Mouse (Mus musculus) neutrophil, adult 5-6 weeks (primary cell): ENCODE measurements at regions not wholly inside any gene's neighbourhood (a gene's known extent, or its start where the extent isn't known, plus 50 kb on each side); places are given as distances from the start of the nearest gene placed in this dataset.

Experiments
- ATAC-seq: fragments of 151-379, 151-347 bp; 2 replicates; pipeline ENCODE4 v1.8.0; 2017; ENCODE audit warnings: mild to moderate bottlenecking, moderate TSS enrichment; ENCODE audit not compliant: insufficient number of reproducible peaks, poor library complexity, low FRiP score, severe bottlenecking; ENCODE audit errors: extremely low read depth

DNA sequence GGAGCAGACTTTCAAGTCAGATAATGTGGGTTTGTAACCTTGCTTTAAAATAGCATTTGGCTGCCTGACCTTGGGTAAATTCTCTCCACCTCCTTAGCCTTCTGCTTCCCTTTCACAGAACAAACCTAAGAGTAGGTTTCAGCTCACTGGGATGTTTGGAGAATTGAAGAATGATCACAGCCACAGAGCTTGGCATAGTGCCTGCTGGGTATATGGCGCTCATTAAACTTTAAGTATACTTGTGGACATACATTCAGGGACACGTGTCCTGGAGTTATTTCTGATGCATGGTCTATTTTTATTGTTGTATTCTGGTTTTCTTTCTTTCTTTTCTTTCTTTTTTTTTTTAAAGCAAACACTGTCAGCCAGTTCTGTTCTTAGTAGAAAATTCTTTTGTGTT, 104.4 kb upstream of the Smim23 start:
- no peak for ATAC-seq

GRCm38 (mm10) chr11:32925421-32926271, 101.2 kb upstream of the Smim23 start:
- no peak for ATAC-seq

DNA sequence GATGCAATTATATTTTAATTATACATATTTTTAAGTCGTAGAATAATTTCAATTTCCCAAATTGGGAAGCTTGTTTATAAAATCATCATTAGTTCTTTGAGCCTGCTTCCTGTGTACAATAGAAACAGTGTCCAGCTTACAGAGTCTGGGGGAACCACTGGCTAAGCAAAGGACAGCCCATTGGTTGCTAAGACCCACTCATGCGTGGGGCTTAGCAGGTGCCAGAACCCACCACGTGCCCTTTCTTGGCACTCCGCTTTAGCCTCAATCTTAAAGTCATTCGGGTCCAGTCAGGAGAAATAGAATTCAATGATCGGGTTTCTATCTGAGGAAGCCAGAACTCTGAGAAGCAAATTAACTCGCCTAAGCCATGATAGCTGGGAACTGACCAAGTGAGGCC, 100.5 kb upstream of the Smim23 start:
- ATAC-seq: no peak

- ATAC-seq: no peak
Measured at GRCm38 (mm10) chr11:32913071-32913470, 88.7 kb upstream of the Smim23 start.

- no peak for ATAC-seq
Measured at GRCm38 (mm10) chr11:32911791-32912190, 87.4 kb upstream of the Smim23 start.

DNA sequence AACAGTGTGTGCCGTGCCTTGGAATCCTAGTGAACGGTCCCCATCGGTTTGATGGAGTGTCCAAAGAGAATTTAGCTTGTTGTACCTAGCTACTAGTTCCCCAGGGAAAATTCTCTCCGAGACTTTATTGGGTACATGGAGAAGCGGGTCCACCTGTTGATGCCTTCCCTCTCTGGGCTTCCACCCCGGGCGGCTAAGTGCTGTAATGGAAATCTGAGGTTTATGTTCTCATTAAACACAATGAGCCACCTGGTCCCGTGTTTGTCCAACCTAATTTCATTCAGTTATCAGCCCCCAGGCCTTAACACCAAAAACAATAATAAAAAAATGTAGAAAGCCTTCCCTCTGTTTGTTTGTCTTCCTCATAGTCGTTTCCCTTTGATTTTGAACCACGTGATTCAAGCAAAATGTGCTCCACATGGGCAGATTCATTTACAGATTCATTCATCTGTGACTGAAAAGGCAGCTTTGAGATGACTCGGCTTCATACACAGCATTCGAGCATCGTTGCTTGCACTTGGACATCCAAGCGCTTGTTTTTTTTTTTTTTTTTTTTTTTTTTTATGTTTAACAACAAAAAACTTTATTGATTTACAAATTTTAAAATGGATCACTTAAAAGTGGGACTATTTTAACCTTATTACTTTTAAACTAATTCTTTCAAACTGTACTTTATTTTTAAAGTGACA, 84.5 kb upstream of the Smim23 start:
- ATAC-seq: no peak

DNA sequence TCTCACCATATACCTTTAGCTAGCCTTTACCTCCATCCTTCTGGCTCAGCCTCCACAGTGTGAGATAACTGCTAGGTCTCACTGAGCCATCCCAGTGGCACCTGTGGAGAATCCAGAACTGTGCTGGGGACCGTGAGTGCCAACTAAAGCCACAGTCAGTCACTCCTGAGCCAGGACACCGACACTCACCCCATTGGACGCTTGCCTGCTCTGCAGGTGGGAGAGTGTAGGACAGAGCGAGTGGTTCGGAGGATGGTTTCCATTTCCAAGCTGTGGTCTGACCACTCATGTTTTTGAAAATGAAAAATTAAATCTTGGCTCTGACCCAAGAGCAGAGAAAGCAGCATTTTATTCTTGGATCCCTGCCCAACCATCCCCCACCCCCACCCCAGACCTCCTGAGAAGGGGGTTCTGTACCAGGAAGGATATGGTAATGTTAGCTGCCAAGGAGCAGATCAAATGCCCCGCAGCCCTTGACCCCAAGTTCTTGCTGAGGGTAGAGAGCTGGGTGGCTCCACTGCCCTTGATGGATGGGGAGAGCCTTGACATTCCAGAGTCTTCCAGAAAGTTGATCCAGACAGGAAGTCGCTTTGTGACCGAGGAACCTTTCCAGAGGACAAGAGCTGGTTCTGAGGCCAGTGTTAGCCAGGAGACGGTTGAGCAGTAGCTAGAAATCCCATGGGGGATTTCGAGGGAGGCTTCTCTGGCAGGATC, 83.3 kb upstream of the Smim23 start:
- 0 out of 2 replicates have a peak, but pooled peaks have one; percentile 4 for ATAC-seq

DNA sequence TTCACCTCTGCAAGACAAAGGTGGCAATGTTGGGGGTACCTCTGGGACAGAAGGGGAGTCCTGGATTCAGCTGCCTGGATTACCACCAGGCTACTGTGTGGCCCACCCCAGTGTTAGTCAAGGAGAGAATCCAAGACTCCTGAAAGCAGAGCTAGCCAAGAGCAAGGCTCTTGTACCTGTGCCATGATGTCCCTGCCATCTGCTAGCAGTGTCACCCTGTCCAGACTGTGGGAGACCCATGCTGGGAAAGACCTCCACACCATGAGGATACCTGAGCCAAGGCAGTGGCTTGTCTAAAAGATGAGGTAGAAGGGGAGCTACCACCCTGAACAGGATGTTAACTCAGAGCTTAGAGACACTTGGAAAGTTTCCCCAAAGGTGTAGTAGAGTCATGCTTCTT, 79.6 kb upstream of the Smim23 start:
- ATAC-seq: no peak

GRCm38 (mm10) chr11:32903389-32903788, 79.0 kb upstream of the Smim23 start:
- no peak for ATAC-seq

- ATAC-seq: no peak
Measured at GRCm38 (mm10) chr11:32902923-32903322, 78.5 kb upstream of the Smim23 start.

DNA sequence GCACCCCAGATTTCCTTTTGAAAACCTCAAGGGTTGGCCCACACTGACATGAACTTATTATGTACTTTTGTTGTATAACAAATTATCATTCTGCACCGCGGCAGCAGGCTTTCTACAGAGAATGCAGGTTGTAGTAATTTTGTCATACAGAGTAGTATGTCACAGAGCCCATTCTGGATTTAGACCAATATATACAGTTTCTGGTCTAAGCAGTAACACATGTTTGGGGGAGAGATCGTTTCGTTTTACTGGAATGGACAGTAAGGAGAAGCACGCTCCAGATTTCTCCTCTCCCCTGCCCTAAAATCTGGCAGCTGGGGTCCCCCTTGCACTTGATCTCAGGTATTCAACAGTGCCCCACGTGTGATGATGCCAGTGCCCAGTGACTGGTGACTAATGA, 76.0 kb upstream of the Smim23 start:
- no peak for ATAC-seq

- ATAC-seq: no peak
Measured at GRCm38 (mm10) chr11:32899604-32900216, 75.3 kb upstream of the Smim23 start.

DNA sequence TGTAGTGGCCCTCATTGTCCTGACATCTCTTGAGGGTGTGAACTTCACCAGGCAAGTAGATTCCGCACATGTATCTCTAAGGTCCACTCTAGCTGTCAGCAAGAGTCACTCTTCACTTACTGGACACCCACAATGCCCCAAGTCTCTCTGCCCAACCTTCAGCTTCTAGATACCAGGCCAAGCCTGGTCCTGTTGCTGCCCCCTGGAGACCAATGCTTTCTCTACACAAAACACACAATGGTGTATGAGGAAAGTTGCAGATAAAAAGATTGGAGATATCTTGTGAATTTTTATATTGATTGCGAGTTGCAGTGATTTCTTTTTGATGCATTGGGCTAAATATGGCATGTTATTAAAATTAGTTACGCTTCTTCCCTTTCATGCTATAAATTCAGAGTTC, 71.0 kb upstream of the Smim23 start:
- no peak for ATAC-seq

GRCm38 (mm10) chr11:32893146-32893903, 68.9 kb upstream of the Smim23 start:
- ATAC-seq: no peak

- ATAC-seq: no peak
Measured at GRCm38 (mm10) chr11:32892496-32892895, 68.1 kb upstream of the Smim23 start.

DNA sequence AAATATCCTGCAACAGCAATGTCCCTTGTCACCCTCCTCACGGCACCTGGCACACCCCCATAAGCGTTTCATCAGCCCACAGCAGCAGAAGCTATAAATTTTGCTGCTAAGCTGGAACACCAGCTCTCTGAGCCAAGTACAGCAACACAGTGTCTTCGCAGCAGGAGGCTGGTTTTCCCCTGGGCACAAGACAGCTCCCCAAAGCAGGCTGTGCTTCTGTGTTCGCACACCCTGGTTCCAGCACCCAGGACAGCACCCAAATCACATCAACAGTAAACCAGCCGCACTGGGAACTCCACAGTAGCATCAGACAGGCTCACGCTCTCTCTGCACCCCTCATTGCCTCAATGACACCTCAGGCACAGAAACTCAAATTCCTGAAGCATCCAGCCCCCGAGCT, 64.8 kb upstream of the Smim23 start:
- no peak for ATAC-seq

- ATAC-seq: no peak
Measured at GRCm38 (mm10) chr11:32884744-32885143, 60.3 kb upstream of the Smim23 start.

DNA sequence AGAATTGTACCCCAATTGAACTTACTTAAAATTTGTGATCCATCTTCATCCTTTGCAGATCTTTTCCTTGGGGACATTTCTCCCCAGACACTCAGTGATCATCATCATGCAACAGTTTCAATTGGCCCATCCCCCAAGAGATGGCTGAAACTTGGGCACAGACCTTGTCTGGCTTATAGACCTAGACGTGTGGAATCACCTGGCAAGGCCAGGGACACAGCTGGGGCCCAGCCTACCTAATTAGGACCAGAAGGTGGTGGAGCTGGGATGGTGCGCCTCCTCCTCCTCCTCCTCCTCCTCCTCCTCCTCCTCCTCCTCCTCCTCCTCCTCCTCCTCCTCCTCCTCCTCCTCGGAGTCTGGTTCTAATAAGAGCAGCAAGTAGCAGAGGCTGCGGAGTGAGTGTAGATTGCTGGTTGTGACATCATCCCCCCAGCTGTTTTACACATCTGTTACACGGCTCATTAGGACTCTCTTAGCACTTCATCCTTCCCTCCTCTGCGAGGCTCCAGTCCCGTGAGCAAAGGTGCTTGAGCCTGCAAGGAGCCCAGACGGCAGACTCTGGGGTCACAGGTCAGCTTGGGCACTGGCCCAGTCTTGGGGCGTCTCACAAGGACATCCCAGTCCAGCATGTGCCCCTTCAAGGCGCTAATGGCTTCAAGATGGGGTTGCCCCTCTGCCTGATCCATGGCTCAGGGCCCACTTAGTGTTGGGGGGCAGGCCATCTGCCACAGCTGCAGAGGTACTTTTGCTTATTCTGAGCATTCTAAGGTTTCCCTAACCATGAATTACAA, 58.9 kb upstream of the Smim23 start:
- no peak for ATAC-seq
